ENCODE assay signal across 9 mouse cellular contexts in genomic region chr10:78464201-78464791, GRCm38 (mm10). TPM values are rescaled to one million over a fixed set of nuclear protein-coding genes. Genes with fewer than 3 reads are reported as not detected.
A peak's percentile ranks its signal among the peaks of the same experiment; 100 is the strongest.
DNase-seq lines count a peak whose midpoint lies in the region; ATAC-seq and TF ChIP-seq lines count a peak whose summit lies in the region.
"Had no signal": no experiment of that assay in that cellular context is flagged by ENCODE, and none has a peak within 500 bp of the region (broad histone marks: within the 10 kb centered on the region; RNA-seq: fewer than 3 reads in every experiment).

No protein-coding gene starts in this region.

- peak overlapping the region; percentile 25; the same call in 1 of the 2 replicates for H3K27ac ChIP-seq in kidney, embryonic 16.5 days (ENCODE audit: low read length)
- no peak overlapping the region for H3K27ac ChIP-seq in forebrain, embryonic 13.5 days
- H3K27ac ChIP-seq in liver, postnatal 0 days (ENCODE audit: low read depth): peak overlapping the region; percentile 80

- WGBS in kidney, embryonic 16.5 days: 2% methylated on average over 32 of the region's 32 CpGs
- under 1% methylated on average over 32 of the region's 32 CpGs for WGBS in forebrain, embryonic 13.5 days
- WGBS in liver, postnatal 0 days (ENCODE audit: insufficient replicate concordance): 1% methylated on average over 32 of the region's 32 CpGs

- peak overlapping the region; percentile 56 for H3K4me3 ChIP-seq in kidney, embryonic 16.5 days (ENCODE audit: low read length)
- H3K4me3 ChIP-seq in forebrain, embryonic 13.5 days: peak overlapping the region; percentile 65
- peak overlapping the region; percentile 73 for H3K4me3 ChIP-seq in liver, postnatal 0 days (ENCODE audit: low read depth, low read length)

- peak; percentile 35; the same call in 1 of the 2 replicates for ATAC-seq in kidney, embryonic 16.5 days (ENCODE audit: low FRiP score, low TSS enrichment)
- ATAC-seq in forebrain, embryonic 13.5 days: peak; percentile 48; the same call in 1 of the 2 replicates
- ATAC-seq in liver, postnatal 0 days: no peak

- intact Hi-C loops in left cerebral cortex, postnatal 25 days (cut with DNase I): loop anchor here (5.0 kb wide), 1 partner anchor 108 kb away; the partner anchor contains the start of gene Ilvbl

- no peak for TF ChIP-seq CTCF in liver, postnatal 0 days (IDR thresholded peaks at IDR 0.05; ENCODE audit: low read depth)

- H3K36me3 ChIP-seq in kidney, embryonic 16.5 days (ENCODE audit: insufficient read depth, low read length): no peaks in the 10 kb centered on the region
- H3K36me3 ChIP-seq in forebrain, embryonic 13.5 days (ENCODE audit: poor library complexity, severe bottlenecking): no peaks in the 10 kb centered on the region
- H3K36me3 ChIP-seq in liver, postnatal 0 days (replicated peaks; ENCODE audit: insufficient read depth, low read length): no peaks in the 10 kb centered on the region

- no peak for DNase-seq in kidney, postnatal 36 days
- DNase-seq in Muller cell, postnatal 12 days (ENCODE audit: inconsistent ontology term): peak; percentile 25
- DNase-seq in liver, postnatal 0 days: no peak
- no peak for DNase-seq in adrenal gland, postnatal 10 days
- no peak for DNase-seq in left cerebral cortex, postnatal 25 days (ENCODE audit: low spot score in 2 of 2)
- no peak for DNase-seq in kidney, postnatal 4 days

- peak overlapping the region; percentile 91 for H3K4me2 ChIP-seq in kidney, embryonic 16.5 days (replicated peaks; ENCODE audit: low read depth, low read length)
- peak overlapping the region; percentile 100 for H3K4me2 ChIP-seq in forebrain, embryonic 13.5 days
- peak overlapping the region; percentile 99 for H3K4me2 ChIP-seq in liver, postnatal 0 days (ENCODE audit: low read depth, low read length)

- H3K9me3 ChIP-seq in kidney, embryonic 16.5 days (ENCODE audit: low read length): no peaks in the 10 kb centered on the region
- no peaks in the 10 kb centered on the region for H3K9me3 ChIP-seq in forebrain, embryonic 13.5 days (replicated peaks)
- no peaks in the 10 kb centered on the region for H3K9me3 ChIP-seq in liver, postnatal 0 days (ENCODE audit: low read length)

- TF ChIP-seq EP300 in liver, postnatal 0 days (IDR thresholded peaks at IDR 0.05; ENCODE audit: low read depth): no peak

- H3K4me1 ChIP-seq in kidney, embryonic 16.5 days (ENCODE audit: insufficient read depth, low read length): peaks cover 15% of the 10 kb centered on the region
- H3K4me1 ChIP-seq in forebrain, embryonic 13.5 days: peaks cover 21% of the 10 kb centered on the region
- H3K4me1 ChIP-seq in liver, postnatal 0 days (ENCODE audit: insufficient read depth): peaks cover 28% of the 10 kb centered on the region

- H3K27me3 ChIP-seq in kidney, embryonic 16.5 days (ENCODE audit: insufficient read depth, low read length): no peaks in the 10 kb centered on the region
- H3K27me3 ChIP-seq in forebrain, embryonic 13.5 days: no peaks in the 10 kb centered on the region
- H3K27me3 ChIP-seq in liver, postnatal 0 days (ENCODE audit: insufficient read depth, low read length): no peaks in the 10 kb centered on the region

- H3K9ac ChIP-seq in kidney, embryonic 16.5 days (replicated peaks; ENCODE audit: low read length): peak overlapping the region; percentile 69
- H3K9ac ChIP-seq in forebrain, embryonic 13.5 days: peak overlapping the region; percentile 73
- H3K9ac ChIP-seq in liver, postnatal 0 days (replicated peaks): peak overlapping the region; percentile 72

RNA-seq across cellular contexts. Expression of gene Pdxk, which starts 0.5 kb away (rescaled TPM):
- 28.4 and 29.8 TPM in 2 replicates for polyA plus RNA-seq in kidney, embryonic 16.5 days (2015; fragmentation: Nextera tagmentation; extraction: Ambion mirVana)
- 7.3 and 10.1 TPM in 2 replicates for polyA plus RNA-seq in forebrain, embryonic 13.5 days (2015; fragmentation: Nextera tagmentation; extraction: Ambion mirVana)
- polyA plus RNA-seq in liver, postnatal 0 days (2015; fragmentation: Nextera tagmentation; extraction: Ambion mirVana): 10.1 and 11.0 TPM in 2 replicates
- total RNA-seq in adrenal gland, postnatal 10 days (2021): 10 to 100 TPM; 26.7 to 27.5 TPM
- 100 to 1,000 TPM; 109 to 122 TPM for total RNA-seq in left cerebral cortex, postnatal 25 days (2021)

RNA-seq across cellular contexts. Expression of gene Cstb, which starts 38.8 kb away (rescaled TPM):
- polyA plus RNA-seq in kidney, embryonic 16.5 days (2015; fragmentation: Nextera tagmentation; extraction: Ambion mirVana): 191 and 193 TPM in 2 replicates
- 91.7 and 116 TPM in 2 replicates for polyA plus RNA-seq in forebrain, embryonic 13.5 days (2015; fragmentation: Nextera tagmentation; extraction: Ambion mirVana)
- polyA plus RNA-seq in liver, postnatal 0 days (2015; fragmentation: Nextera tagmentation; extraction: Ambion mirVana): 177 and 187 TPM in 2 replicates
- total RNA-seq in adrenal gland, postnatal 10 days (2021): 100 to 1,000 TPM; 130 to 150 TPM
- 10 to 100 TPM; 39.5 to 42.4 TPM for total RNA-seq in left cerebral cortex, postnatal 25 days (2021)

RNA-seq across cellular contexts. Expression of gene Rrp1, which starts 51.5 kb away (rescaled TPM):
- polyA plus RNA-seq in kidney, embryonic 16.5 days (2015; fragmentation: Nextera tagmentation; extraction: Ambion mirVana): 325 and 328 TPM in 2 replicates
- polyA plus RNA-seq in forebrain, embryonic 13.5 days (2015; fragmentation: Nextera tagmentation; extraction: Ambion mirVana): 354 and 366 TPM in 2 replicates
- 93.5 and 95.5 TPM in 2 replicates for polyA plus RNA-seq in liver, postnatal 0 days (2015; fragmentation: Nextera tagmentation; extraction: Ambion mirVana)
- total RNA-seq in adrenal gland, postnatal 10 days (2021): 100 to 1,000 TPM; 186 to 194 TPM
- 100 to 1,000 TPM; 349 to 350 TPM for total RNA-seq in left cerebral cortex, postnatal 25 days (2021)

RNA-seq across cellular contexts. Expression of gene Olfr1358, which starts 52.9 kb away (rescaled TPM):
- polyA plus RNA-seq in kidney, embryonic 16.5 days (2015; fragmentation: Nextera tagmentation; extraction: Ambion mirVana): not detected in 2 replicates
- polyA plus RNA-seq in forebrain, embryonic 13.5 days (2015; fragmentation: Nextera tagmentation; extraction: Ambion mirVana): not detected in 2 replicates
- 0.09 TPM in 1 of 2 replicates, not detected in the other for polyA plus RNA-seq in liver, postnatal 0 days (2015; fragmentation: Nextera tagmentation; extraction: Ambion mirVana)
- not detected for total RNA-seq in adrenal gland, postnatal 10 days (2021)
- total RNA-seq in left cerebral cortex, postnatal 25 days (2021): not detected
- total RNA-seq: common myeloid progenitor, adult 5-6 weeks had no signal
